Mouse (Mus musculus): ENCODE measurements at regions not wholly inside any gene's neighbourhood (a gene's known extent, or its start where the extent isn't known, plus 50 kb on each side); places are given as distances from the start of the nearest gene placed in this dataset.

DNA sequence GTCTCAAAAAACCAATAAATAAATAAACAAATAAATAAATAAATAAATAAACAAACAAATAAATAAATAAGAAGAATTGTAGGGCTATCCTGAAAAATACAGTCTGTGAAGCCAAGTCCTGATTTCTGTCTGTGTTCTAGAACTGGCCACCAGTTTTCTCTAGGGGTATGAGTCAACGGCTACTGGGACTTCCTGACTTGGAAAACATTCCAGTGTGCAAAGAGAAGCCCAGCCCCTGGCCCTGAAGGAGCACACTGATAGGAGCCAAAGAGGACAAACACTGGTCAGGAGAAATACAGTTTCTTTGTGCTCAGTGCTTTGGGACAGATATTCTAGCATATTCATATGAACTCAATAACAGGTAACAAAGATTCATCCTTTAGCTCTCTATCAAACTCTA lies 271.3 kb upstream of the Thbs1 start:
- DNase-seq = no peak

DNA sequence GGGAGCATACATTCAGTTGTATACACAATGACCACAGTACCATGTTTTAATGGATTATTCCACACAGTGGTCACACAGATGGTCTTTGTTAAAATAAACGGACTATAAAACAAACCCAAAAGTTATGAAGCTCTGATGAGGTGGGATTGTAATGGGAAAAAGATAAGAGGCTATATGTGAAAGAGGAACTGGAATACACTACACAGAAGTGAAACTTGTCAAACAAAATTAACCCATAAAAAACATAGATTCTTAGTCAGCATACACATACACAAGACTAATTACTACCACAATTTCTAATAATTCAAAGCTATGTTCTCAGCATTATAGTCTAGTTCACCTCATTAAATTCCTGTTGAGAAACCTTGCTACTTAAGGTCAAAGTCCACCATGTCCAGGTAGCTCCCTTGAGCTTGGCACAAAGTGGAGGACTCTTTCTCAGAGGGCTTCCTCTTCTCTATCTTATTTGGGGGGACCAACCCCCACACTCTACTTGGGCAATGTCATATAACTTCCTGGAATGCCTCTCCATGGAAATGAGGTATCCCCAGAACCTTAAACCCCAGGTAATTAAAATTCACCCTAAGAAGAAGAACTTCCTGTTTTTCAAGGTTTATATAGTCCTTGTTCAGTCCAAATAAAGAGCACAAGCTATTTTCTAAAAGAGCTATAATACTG lies 269.2 kb upstream of the Thbs1 start:
- no peak for DNase-seq

DNA sequence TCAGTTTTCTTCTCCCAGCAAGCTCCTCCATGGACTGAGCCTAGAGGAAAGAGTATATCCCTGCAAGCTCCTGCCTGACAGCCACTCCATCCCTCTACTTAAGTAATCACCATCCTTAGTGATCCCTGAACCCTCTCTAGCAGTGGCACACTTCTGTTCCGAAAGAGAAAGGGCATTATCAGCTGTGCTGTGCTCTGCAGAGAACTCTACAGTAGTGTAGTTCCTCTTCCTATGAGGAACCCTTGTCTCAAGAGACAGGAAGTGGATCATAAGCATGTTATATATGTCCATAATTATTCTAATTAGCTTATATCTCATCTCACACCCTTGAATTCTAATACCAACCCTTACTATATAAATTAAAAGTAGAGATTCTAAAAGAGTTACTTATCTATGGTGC lies 259.2 kb upstream of the Thbs1 start:
- no peak for DNase-seq

DNA sequence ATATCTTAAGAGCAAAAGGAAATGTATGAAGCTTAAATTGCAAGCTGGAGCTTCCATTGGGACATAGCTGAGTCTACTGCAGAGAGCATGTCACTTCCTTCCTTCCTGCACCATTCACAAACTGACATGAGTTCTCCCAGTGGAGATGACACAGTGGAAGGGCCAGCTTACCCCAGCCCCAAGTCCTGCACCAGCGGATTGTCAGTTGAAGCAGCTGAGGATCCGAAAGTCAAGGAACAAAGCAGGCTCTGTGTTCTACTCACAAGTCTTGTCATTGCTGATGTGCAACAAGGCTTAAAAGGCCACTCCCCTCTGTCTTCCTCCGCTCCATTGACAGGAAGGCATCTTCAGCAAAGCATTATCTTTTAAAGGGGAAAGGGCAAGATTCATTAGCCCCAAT lies 249.4 kb upstream of the Thbs1 start:
- no peak for DNase-seq

DNA sequence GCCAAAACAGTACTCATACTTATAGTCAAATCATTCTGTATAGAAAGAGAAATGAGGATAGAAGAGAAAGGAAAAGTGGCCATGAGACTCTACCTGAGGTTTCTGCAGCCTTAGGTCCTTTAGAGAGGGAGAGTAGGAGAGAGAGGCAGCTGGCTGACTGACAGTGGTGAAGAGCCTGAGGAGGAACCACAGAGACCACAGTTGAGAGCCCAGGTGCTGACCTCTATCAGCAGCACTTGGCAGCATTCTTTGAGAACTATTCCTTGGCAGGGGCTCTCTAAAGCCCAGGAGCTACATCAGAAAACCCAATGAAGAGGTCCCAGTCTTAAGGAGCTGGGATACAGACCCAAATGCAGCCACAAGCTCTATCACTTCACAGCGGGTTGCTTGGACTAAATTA lies 246.6 kb upstream of the Thbs1 start:
- DNase-seq = no peak

DNA sequence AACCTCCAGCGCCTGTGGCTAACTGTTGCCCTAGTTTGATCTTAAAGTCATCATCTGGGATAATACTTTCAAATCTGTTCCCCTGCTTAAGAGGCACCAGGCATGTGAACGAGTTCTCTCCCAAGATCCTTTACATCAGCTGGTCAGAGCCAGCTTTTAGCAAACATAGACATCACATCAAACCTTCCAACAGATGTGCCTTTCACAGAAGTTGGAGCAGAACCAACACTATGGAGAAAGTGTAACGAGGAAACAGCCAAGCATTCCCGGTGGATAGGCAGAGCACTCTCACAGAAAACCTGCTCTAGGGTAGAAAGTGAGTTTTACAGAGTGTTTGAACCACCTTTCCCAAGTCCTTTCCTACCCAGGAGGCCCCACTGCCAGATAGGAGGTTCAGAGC lies 244.7 kb upstream of the Thbs1 start:
- DNase-seq = no peak

DNA sequence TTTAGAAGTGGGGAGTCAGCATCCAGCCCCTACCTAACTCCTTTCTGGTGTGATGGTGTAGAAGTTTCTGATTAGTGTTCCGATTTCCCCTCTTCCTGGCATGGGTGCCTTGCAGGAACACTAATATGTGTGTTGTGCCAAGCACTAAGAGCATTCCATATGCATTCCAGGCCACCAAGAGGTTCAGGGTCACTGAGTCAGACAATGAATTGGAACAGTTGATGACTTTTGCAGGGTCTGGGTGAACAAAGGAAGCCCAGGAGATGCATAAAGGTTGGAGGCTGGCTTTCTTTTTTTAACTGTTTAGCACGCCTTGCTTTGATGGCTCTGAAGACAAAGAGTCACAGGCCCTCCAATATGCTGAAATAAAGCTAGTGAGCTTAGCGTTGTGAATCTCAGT lies 244.3 kb upstream of the Thbs1 start:
- DNase-seq = no peak

DNA sequence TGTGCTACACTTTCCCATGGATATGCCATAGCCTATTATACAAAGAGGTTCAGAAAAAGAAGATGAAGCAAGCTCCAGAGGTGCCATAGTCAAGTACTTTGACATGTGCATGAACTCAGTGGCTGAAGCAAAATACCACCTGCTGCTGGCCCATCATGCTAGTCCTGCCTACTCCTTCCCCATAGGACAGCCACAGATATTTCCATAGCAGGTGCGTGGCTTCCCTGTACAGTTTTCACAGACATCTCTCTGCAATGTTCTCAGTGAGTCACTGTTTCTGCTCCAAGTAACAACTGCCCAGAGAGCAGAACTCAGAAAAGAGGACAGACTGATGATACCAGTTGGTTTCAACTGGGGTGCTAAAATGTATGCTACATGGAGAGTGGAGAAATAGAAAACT lies 242.8 kb upstream of the Thbs1 start:
- no peak for DNase-seq

DNA sequence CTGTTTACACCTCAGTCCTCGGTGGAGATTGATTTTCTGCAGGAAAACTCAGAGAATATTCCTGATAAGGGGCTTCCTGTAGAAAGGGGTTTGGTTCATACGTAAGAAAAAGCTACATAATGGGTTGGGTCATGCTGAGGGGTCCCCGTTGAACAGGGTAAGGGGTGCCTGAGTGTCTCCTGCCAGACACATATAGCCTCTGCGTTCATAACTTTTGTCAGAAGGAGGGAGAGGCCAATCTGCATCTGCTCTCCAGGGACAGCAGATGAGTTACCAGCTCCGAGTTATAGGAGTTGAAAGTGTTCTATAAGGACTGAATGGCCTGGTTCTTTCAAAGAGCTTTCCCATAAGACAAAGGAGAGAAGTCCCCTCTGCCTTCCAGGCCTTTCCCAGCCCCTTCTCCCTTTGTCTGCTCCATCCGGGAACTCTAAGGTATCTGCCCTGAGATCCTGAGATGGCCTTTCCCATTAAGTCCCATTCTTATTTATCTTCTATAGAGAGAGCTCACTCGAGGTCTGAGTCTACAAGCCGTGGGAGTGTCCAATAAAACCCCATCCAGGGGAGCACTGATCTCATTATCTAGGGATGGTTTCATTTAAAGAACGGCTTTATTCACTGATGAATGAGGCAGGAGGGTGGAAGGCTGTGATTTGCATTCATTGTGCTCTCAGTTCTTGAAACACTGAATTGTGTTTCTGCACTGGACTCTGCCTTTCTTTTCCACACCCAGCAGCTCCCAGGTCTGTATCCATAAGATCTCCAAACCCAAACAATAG lies 240.0 kb upstream of the Thbs1 start:
- DNase-seq = no peak

DNA sequence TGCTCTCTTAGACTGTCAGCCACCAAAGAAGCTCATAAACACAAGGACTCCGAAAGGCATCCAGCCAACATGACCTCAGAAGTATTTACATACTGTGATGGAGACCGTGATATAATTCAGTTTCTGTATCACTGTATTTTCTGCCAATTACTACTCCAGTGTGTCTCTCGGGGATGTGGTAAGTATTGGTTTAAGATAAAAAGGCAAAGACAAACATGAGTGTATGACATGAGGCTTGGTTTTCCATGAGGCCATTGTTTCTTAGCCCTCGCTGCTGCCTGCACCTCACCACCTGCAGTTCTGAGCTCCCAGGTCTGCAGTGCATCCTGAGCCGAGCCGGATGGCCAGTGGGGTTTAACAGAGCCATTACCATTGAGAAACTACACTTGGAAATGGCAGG lies 233.9 kb upstream of the Thbs1 start:
- DNase-seq = peak; percentile 15

DNA sequence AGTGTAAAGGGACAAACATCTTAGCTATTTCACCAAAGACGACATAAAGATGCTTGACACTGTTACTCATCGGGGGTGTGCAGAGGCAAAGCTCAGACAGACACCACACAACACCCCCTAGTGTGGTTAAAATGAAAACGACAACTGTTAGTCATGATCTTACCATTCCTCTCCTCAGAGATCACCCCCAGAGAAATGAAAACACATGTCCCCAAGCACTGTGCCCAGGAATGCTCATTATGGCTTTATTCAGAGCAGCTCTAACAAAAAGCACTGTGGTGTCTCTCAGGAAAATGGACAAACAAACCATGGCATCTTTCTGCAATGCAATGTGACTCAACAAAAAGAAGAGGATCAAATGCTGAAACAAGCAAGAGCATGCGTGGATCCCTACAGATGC lies 229.5 kb upstream of the Thbs1 start:
- no peak for DNase-seq

DNA sequence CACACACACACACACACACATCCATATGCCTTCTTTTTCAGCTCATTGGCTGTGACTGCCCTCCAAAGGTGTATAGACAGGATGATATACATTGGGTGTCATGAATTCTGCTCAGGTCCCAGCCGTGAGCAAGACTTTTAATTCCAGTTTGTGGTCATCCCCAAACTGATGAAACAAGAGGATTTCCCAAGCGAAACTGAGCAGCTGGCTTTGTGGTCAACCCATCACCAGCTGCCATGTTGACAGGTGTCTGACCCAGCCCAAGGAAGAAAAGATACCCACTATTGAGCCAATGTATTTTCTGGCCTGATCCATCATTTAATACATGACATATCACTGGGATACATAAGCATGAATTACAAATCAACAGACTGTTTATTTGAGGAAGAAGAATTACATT lies 228.8 kb upstream of the Thbs1 start:
- DNase-seq = no peak

DNA sequence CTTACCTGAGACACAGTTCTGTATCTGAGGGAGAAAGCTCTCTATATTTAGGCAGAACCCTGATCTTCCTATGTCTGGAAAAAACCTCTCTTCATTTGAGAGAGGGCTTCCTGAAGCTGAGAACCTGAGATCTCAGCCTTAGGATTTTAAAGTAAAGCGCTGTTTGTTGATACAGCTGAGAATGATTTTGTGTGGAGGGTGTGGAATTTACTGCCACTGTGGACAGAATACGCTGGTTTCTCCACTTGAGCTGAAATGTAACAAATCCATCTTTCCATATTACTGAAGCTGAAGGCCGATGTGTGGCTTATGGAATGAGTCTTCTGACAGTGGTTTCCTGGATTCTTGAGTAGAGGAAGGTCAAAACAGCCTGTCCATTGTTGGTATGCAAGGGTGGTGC lies 225.2 kb upstream of the Thbs1 start:
- DNase-seq = no peak

DNA sequence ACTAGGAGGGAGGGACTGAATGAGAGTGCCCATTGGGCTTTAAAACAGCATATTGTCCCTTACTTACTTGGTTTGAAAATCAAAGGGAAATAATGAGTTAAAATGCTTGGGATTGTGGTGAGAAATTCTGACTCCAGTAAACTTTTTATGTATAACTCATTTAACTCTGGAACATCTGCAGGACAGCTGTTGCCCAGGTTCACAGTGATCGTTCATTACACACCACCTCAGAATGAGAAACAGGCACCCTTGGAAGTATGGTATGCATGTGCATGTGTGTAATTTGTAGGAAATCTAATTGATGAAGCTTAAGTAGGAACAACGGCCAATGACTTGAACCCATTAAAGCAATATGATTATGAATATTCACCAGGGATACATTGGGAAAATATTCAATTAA lies 210.4 kb upstream of the Thbs1 start:
- no peak for DNase-seq

DNA sequence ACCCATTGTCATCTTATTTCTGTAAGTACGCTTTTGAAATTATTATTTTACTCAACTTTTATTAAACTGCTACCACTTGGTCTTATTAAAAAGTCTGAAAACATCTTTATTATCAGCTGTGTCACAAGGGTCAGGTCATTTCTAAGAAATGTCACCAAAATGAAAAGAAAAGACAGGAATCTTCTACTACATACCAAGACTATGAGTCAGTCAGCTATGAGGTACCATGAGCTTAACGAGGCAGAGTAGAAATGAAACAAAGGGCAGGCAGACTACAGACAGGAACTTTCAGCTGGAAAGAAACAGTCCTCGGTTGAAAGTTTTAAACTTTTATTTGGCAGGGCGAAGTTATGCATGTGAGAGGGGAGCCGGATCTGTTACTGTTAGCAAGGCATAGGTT lies 208.8 kb upstream of the Thbs1 start:
- no peak for DNase-seq

DNA sequence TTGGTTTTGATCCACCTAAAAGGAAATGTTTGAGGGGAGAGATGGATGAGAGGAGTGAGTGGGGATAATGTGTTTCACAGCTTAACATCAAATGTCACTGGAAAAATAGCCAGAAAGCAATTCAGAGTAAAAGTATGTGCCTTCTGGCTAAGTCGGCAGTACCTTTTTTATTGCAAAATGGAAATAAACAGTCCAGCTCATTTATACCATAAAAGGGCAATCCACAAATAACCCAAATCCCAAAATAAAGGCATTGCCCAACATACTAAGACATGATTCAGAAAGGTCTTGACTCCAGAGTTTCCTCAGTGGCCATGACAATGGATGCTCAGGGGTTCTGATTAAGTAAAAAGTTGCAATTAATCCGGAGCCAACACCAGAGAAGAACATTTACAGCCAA lies 208.0 kb upstream of the Thbs1 start:
- DNase-seq = no peak

DNA sequence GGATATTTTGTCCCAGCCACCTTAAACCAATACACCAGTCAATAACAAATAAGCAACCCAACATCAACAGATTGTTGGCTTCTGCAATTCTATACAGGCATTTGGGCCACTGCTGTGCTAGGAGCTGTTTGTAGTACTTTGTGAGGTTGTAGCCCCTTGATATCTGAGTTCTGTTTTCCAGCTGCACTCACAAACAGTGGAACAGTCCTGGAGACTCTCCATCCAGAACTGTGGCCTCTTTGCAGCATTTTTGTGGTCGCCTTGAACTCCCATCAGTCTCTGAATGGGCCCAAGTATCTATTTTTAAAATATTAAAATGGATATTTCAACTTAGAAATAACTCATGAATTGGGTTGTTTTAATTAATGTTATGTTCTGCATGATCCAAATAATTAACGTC lies 205.2 kb upstream of the Thbs1 start:
- DNase-seq = no peak

DNA sequence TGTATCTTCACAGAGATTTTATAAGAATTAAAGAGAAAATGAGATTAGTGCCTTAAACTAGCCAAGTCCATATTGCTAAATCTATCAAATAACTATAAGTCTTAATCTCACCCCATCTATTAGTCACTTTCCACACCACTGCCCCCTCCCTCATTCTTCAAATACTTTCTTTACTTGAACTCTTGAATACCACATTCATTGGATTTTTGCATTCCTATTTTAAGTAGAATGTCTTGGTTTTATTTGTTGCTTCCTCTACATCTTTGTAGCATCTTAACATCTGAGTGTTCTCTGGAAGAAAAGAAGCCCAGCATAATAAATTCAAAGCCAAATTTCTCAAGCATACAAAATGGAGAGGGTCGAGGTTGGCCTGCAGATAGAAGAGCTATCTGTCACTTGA lies 200.9 kb upstream of the Thbs1 start:
- DNase-seq = no peak

DNA sequence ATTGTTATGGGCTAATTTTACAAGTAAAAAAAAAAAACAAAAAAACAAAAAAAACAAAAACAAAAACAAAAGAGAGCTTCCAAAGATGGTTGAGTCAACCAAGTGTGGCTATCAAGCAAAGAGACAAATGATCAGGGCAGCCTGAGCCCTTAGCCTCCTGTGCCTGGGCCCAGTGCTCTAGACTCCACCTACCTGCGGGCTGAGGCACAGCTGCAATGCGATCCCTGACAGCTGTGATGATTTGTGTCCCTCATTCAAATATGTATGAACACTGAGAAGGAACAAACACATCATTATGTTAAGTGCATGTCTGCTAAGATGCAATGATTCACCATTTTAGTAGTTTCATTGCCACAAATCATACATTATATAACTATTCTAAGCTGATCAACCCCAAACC lies 199.0 kb upstream of the Thbs1 start:
- DNase-seq = no peak

DNA sequence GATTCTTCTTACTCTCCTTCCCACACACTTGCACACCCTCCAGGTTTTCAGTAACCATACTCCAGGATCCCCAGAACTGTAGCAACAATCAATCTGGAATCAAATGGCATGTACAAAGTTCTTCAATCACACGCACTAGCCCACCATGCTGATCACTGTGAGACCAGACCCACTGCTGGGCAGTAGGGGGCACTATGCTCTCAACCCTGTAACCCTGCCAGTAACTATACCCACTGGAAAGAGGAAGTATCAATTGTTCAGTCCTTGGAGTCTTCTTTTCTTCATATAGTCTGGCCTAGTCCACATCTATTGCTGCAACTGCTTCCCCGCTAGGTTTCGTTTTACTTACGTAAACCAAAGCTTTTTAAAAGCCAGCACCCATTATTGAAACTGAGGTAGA lies 197.8 kb upstream of the Thbs1 start:
- DNase-seq = no peak

DNA sequence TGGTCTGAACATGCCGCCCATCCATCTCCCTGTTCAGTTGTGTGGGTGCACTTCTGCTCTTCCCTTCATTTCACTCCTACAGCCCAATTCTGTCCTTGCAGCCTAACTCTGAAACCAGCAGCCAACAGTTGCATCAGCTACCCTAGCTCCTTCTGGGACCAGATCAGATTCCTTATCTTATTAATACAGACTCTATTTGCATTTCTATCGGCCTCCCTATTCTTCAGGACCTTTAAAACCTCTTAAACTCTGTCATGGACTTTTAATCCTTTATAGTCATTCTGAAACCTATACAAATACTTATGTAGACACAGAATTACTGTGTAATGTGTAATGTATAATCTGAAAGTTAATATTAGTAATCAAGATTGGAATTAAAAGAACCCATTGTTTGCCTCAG lies 195.9 kb upstream of the Thbs1 start:
- no peak for DNase-seq

DNA sequence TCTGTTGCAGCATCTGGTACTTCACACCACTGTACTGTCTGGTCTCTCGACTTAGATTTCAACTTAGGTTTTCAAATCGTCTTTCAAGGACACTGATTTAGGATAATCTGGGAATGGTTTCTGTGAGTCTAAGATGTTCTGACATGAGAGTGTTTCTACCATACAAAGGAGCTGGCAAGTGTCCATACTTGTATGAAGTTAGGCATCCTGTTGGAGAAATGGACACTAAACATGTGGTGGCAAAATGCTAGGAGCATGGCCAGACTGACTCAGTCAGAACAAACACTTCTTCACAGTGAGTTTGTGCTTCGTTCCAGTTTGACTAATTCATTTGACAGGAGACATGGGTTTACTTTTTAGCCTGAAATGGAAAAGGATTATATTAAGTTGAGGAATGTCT lies 194.5 kb upstream of the Thbs1 start:
- no peak for DNase-seq

DNA sequence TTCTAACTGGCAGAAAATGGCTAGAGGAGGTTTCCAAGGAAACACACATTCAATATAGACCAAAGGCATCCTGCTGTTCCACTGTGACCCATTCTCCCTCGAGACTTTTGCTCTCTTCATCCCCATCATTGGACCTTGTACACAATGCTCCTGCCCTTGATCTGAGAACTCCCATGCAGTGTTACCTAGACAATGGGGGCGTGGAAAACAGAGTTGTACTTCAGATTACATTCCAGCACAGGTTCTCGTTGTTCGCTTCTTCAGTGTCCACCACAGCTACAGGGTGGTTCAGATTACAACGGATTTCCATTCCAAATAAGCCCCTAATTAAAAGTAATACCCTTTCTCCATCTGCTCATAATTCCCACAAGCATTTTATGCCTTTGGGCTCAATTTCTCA lies 186.8 kb upstream of the Thbs1 start:
- no peak for DNase-seq

DNA sequence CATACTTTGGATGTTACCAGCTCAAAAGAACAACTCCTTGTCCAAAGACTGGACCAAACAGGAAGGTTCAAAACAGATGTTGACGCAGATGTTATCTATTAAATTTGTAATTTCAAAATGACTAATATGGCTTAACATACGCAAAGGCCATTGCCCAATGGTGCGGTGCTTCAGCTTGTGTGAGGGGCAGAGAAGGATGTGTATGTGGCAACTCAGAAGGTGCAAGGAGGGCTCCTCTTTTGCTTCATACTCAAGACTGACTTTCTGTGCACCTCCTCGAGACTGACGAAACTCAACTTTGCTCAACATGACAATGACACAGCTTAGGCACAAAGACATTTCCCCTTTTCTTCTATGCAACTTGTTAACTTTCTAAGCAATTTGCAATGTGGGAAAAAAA lies 186.3 kb upstream of the Thbs1 start:
- no peak for DNase-seq

DNA sequence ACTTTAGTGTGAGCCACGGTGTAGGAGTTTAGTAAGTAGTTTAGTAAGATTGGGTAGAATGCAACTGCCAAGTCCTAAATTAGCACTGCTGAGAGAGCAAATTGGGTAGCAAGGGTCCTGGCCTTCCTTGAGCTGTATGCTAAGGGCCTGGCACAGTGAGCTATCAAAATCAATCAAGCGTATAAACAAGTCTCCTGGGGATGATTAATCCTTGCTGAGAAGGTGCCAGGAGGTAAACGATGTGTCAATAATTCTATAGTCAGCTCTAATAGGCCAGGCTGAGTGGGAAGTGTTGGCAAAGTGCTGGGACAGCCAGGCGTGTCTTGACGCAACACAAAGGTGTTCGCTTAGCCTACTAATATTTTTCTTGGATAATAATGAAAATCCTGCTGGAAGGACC lies 183.6 kb upstream of the Thbs1 start:
- no peak for DNase-seq
